Mouse (Mus musculus): ENCODE measurements around the gene Ptprn2.

DNA sequence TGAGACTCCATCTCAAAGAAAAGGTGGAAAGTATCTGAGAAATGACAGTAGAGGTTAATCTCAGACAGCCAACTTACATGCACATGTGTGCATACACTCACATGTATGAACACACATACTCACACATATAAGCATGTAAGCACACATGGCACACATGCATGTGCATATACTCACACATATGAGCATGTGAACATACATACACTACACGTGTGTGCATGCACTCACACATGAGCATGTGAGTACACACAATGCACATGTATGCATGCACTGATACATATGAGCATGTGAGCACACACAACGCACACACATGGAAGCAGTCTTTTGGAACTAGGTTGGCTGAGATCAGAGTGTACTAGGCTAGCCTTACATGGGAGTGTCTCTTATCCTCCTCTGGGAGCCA, 81.7 kb downstream of the Ptprn2 start:
- TF ChIP-seq CTCF (IDR thresholded peaks at IDR 0.05; ENCODE audit: borderline replicate concordance, control insufficient read depth, extremely low read depth, insufficient read depth, low read length, poor library complexity) = no peak
- TF ChIP-seq POLR2A (IDR thresholded peaks at IDR 0.05; ENCODE audit: control insufficient read depth, extremely low read depth, insufficient read depth, low read length, poor library complexity) = no peak
